Mouse (Mus musculus) forebrain, embryonic 10.5 days (tissue): Measurements from ENCODE around the gene Radil. TPM values are rescaled to one million over a fixed set of nuclear protein-coding genes. Genes with fewer than 3 reads are reported as not detected.

Experiments
- DNase-seq: peaks from one replicate; pipeline ENCODE4 v3.0.0-alpha.2; 2017; ENCODE audit warnings: low spot score; ENCODE audit errors: extremely low spot score
- H3K27ac ChIP-seq: fragments of 300-500 bp; sonication (generic); 2 replicates; pipeline ENCODE4 v1.5.1; 2016; ENCODE audit warnings: mild to moderate bottlenecking
- H3K27me3 ChIP-seq: fragments of 300-500 bp; sonication (generic); 2 replicates; pipeline ENCODE4 v1.6.1; 2016; ENCODE audit warnings: mild to moderate bottlenecking; ENCODE audit not compliant: poor library complexity, severe bottlenecking
- H3K36me3 ChIP-seq: fragments of 300-500 bp; sonication (generic); replicated peaks from 2 replicates; pipeline ENCODE4 v1.6.1; 2016; ENCODE audit warnings: mild to moderate bottlenecking, moderate library complexity
- H3K4me1 ChIP-seq: fragments of 300-500 bp; sonication (generic); 2 replicates; pipeline ENCODE4 v1.6.1; 2016
- H3K4me3 ChIP-seq: fragments of 300-500 bp; sonication (generic); 2 replicates; pipeline ENCODE4 v1.5.1; 2016; ENCODE audit warnings: mild to moderate bottlenecking, moderate library complexity
- H3K9me3 ChIP-seq: fragments of 300-500 bp; sonication (generic); 2 replicates; pipeline ENCODE4 v1.6.1; 2016; ENCODE audit warnings: mild to moderate bottlenecking, moderate library complexity
- WGBS: fragments of 180-500 bp; shearing (Covaris S2); methylation state at CpG from one replicate; pipeline ENCODE4 v1.1.7; 2016; 5-methylcytosine and 5-hydroxymethylcytosine counted together
- polyA plus RNA-seq: library from polyadenylated mRNA; unstranded; fragments of >200 nt; fragmentation: Nextera tagmentation; extraction: Ambion mirVana; gene quantifications from 2 replicates; pipeline ENCODE4 v1.2.1, GENCODE M21; 2016

The Radil gene
- polyA plus RNA-seq, 1 experiment from 2014 or later: 2.8 TPM

- Histone ChIP-seq H3K4me1 (peaks cover 3% of the 10 kb centered on the region), H3K27me3 (peaks cover 24% of the 10 kb centered on the region), H3K27ac (no peak overlapping the region), H3K36me3 (no peaks in the 10 kb centered on the region), H3K9me3 (peaks cover 4% of the 10 kb centered on the region), H3K4me3 (no peak overlapping the region)
- DNase-seq: no peak
- WGBS: 86% methylated on average over 8 of the region's 8 CpGs
Observed at GRCm38 (mm10) chr5:142524711-142525464, 26.0 kb downstream of the Radil start.

GRCm38 (mm10) chr5:142521195-142521866 lies 29.6 kb downstream of the Radil start:
- H3K27ac ChIP-seq: no peak overlapping the region
- H3K4me1 ChIP-seq: no peaks in the 10 kb centered on the region
- no peak for DNase-seq
- H3K4me3 ChIP-seq: no peak overlapping the region
- no peaks in the 10 kb centered on the region for H3K36me3 ChIP-seq
- H3K27me3 ChIP-seq: no peaks in the 10 kb centered on the region
- H3K9me3 ChIP-seq: no peaks in the 10 kb centered on the region
- WGBS: 88% methylated on average over 11 of the region's 11 CpGs

GRCm38 (mm10) chr5:142520360-142520759 lies 30.5 kb downstream of the Radil start:
- WGBS: 82% methylated on average over 4 of the region's 4 CpGs

GRCm38 (mm10) chr5:142518973-142519372 lies 31.9 kb downstream of the Radil start:
- 74% methylated on average over 6 of the region's 6 CpGs for WGBS
- no peak overlapping the region for H3K4me3 ChIP-seq
- DNase-seq: no peak
- H3K27me3 ChIP-seq: no peaks in the 10 kb centered on the region
- no peaks in the 10 kb centered on the region for H3K4me1 ChIP-seq
- H3K36me3 ChIP-seq: no peaks in the 10 kb centered on the region
- H3K9me3 ChIP-seq: no peaks in the 10 kb centered on the region
- H3K27ac ChIP-seq: no peak overlapping the region

More at GRCm38 (mm10) chr5:142520360-142520759, 30.5 kb downstream of the Radil start:
- H3K27ac ChIP-seq: no peak overlapping the region
- no peaks in the 10 kb centered on the region for H3K27me3 ChIP-seq
- DNase-seq: no peak
- H3K9me3 ChIP-seq: no peaks in the 10 kb centered on the region
- no peaks in the 10 kb centered on the region for H3K4me1 ChIP-seq
- no peak overlapping the region for H3K4me3 ChIP-seq
- no peaks in the 10 kb centered on the region for H3K36me3 ChIP-seq

GRCm38 (mm10) chr5:142512112-142512511 lies 38.8 kb downstream of the Radil start:
- 78% methylated on average over 4 of the region's 4 CpGs for WGBS
- no peak for DNase-seq
- Histone ChIP-seq H3K4me1 (peaks cover 19% of the 10 kb centered on the region), H3K4me3 (no peak overlapping the region), H3K9me3 (no peaks in the 10 kb centered on the region), H3K27ac (no peak overlapping the region), H3K36me3 (no peaks in the 10 kb centered on the region), H3K27me3 (peaks cover 12% of the 10 kb centered on the region)

- no peak overlapping the region for H3K4me3 ChIP-seq
Observed at GRCm38 (mm10) chr5:142510061-142510414, 40.9 kb downstream of the Radil start.

GRCm38 (mm10) chr5:142509141-142510060 lies 41.5 kb downstream of the Radil start:
- Histone ChIP-seq H3K27me3 (peaks cover 12% of the 10 kb centered on the region), H3K4me1 (peaks cover 19% of the 10 kb centered on the region), H3K27ac (peak overlapping the region; percentile 77), H3K36me3 (no peaks in the 10 kb centered on the region), H3K4me3 (peak overlapping the region; percentile 28; the same call in 1 of the 2 replicates), H3K9me3 (no peaks in the 10 kb centered on the region)
- 12% methylated on average over 15 of the region's 15 CpGs for WGBS
- no peak for DNase-seq

More at GRCm38 (mm10) chr5:142510061-142510414, 40.9 kb downstream of the Radil start:
- 60% methylated on average over 7 of the region's 7 CpGs for WGBS
- Histone ChIP-seq H3K27me3 (peaks cover 12% of the 10 kb centered on the region), H3K36me3 (no peaks in the 10 kb centered on the region), H3K9me3 (no peaks in the 10 kb centered on the region), H3K4me1 (peaks cover 19% of the 10 kb centered on the region), H3K27ac (peak overlapping the region; percentile 77)
- no peak for DNase-seq

- no peak for DNase-seq
- H3K4me3 ChIP-seq: no peak overlapping the region
- H3K36me3 ChIP-seq: no peaks in the 10 kb centered on the region
- H3K4me1 ChIP-seq: peaks cover 25% of the 10 kb centered on the region
- no peaks in the 10 kb centered on the region for H3K9me3 ChIP-seq
- peak overlapping the region; percentile 8; the same call in 1 of the 2 replicates for H3K27ac ChIP-seq
- peaks cover 12% of the 10 kb centered on the region for H3K27me3 ChIP-seq
- 74% methylated on average over 3 of the region's 3 CpGs for WGBS
Observed at GRCm38 (mm10) chr5:142505695-142506423, 45.0 kb downstream of the Radil start.

GRCm38 (mm10) chr5:142504175-142504574 lies 46.7 kb downstream of the Radil start:
- H3K36me3 ChIP-seq: no peaks in the 10 kb centered on the region
- no peak overlapping the region for H3K4me3 ChIP-seq
- peaks cover under 1% of the 10 kb centered on the region; the same call in 1 of the 2 replicates for H3K27me3 ChIP-seq
- peaks cover 22% of the 10 kb centered on the region for H3K4me1 ChIP-seq
- DNase-seq: no peak
- 82% methylated on average over 3 of the region's 3 CpGs for WGBS
- H3K27ac ChIP-seq: no peak overlapping the region
- H3K9me3 ChIP-seq: no peaks in the 10 kb centered on the region

- Histone ChIP-seq H3K4me3 (no peak overlapping the region), H3K27ac (no peak overlapping the region), H3K9me3 (no peaks in the 10 kb centered on the region), H3K4me1 (peaks cover 15% of the 10 kb centered on the region), H3K36me3 (no peaks in the 10 kb centered on the region), H3K27me3 (peaks cover 3% of the 10 kb centered on the region; the same call in 1 of the 2 replicates)
- peak; percentile 69 for DNase-seq
- 16% methylated on average over 3 of the region's 3 CpGs for WGBS
Observed at GRCm38 (mm10) chr5:142502414-142502813, 48.5 kb downstream of the Radil start.

- DNase-seq: no peak
- H3K4me1 ChIP-seq: peaks cover 15% of the 10 kb centered on the region
- no peaks in the 10 kb centered on the region for H3K9me3 ChIP-seq
- 85% methylated on average over 10 of the region's 10 CpGs for WGBS
- no peak overlapping the region for H3K4me3 ChIP-seq
- H3K36me3 ChIP-seq: no peaks in the 10 kb centered on the region
- no peak overlapping the region for H3K27ac ChIP-seq
- H3K27me3 ChIP-seq: peaks cover 4% of the 10 kb centered on the region; the same call in 1 of the 2 replicates
Observed at GRCm38 (mm10) chr5:142500918-142501317, 50.0 kb downstream of the Radil start.

- Histone ChIP-seq H3K9me3 (no peaks in the 10 kb centered on the region), H3K4me1 (peaks cover 19% of the 10 kb centered on the region), H3K4me3 (no peak overlapping the region), H3K36me3 (no peaks in the 10 kb centered on the region), H3K27ac (no peak overlapping the region), H3K27me3 (peaks cover 13% of the 10 kb centered on the region)
- peak; percentile 39 for DNase-seq
- WGBS: 21% methylated on average over 3 of the region's 3 CpGs
Observed at GRCm38 (mm10) chr5:142498964-142499363, 51.9 kb downstream of the Radil start.
